Mouse (Mus musculus) ES-E14 (cell line): ENCODE results near the gene Dnajc5g.

Source experiments
- CHD2 ChIP-seq: IDR thresholded peaks from 2 replicates; pipeline ENCODE4 v1.6.1; 2014; ENCODE audit warnings: mild to moderate bottlenecking, low read depth, low read length, inconsistent platforms
- HCFC1 ChIP-seq: IDR thresholded peaks from 2 replicates; pipeline ENCODE4 v1.6.1; 2012; ENCODE audit warnings: low read length, inconsistent platforms, borderline replicate concordance; ENCODE audit not compliant: insufficient read depth
- MAFK ChIP-seq: IDR thresholded peaks from 2 replicates; pipeline ENCODE4 v1.6.1; 2014; ENCODE audit warnings: mild to moderate bottlenecking, low read depth, low read length, inconsistent platforms; ENCODE audit not compliant: insufficient read depth
- ZC3H11A ChIP-seq: IDR thresholded peaks from 2 replicates; pipeline ENCODE4 v1.6.1; 2012; ENCODE audit warnings: low read depth, mild to moderate bottlenecking, inconsistent platforms, low read length, borderline replicate concordance
- ZNF384 ChIP-seq: IDR thresholded peaks from 2 replicates; pipeline ENCODE4 v1.6.1; 2012; ENCODE audit warnings: low read depth, low read length, inconsistent platforms

GRCm38 (mm10) chr5:31110781-31111180 is 4.7 kb downstream of the Dnajc5g start:
- TF ChIP-seq MAFK (0 out of 2 replicates have a peak, but pooled peaks have one; percentile 21), HCFC1 (no peak), CHD2 (no peak), ZNF384 (no peak), ZC3H11A (no peak)
